ENCODE assay signal across 8 mouse cellular contexts in genomic region chr3:58577506-58578050, GRCm38 (mm10). TPM values are rescaled to one million over a fixed set of nuclear protein-coding genes. Genes with fewer than 3 reads are reported as not detected.
DNase-seq lines count a peak whose midpoint lies in the region; ATAC-seq lines count a peak whose summit lies in the region.

No protein-coding gene starts in this region.

- H3K9ac ChIP-seq in hindbrain, embryonic 12.5 days: peak overlapping the region; percentile 99
- peak overlapping the region; percentile 99 for H3K9ac ChIP-seq in midbrain, embryonic 15.5 days

- 19% methylated on average over 8 of the region's 8 CpGs for WGBS in hindbrain, embryonic 12.5 days
- WGBS in midbrain, embryonic 15.5 days: 18% methylated on average over 8 of the region's 8 CpGs

- no peak overlapping the region for H3K27ac ChIP-seq in hindbrain, embryonic 12.5 days
- H3K27ac ChIP-seq in midbrain, embryonic 15.5 days: peak overlapping the region; percentile 99

- H3K9me3 ChIP-seq in hindbrain, embryonic 12.5 days (replicated peaks): no peaks in the 10 kb centered on the region
- H3K9me3 ChIP-seq in midbrain, embryonic 15.5 days: no peaks in the 10 kb centered on the region

- peak; percentile 67 for DNase-seq in kidney, adult 9 months
- DNase-seq in kidney, postnatal 4 days: no peak
- DNase-seq in adipocyte (ENCODE audit: low spot score): peak; percentile 58
- DNase-seq in right cerebral cortex, postnatal 10 days (ENCODE audit: low spot score in 2 of 2): no peak
- DNase-seq in left cerebral cortex, postnatal 36 days (ENCODE audit: low spot score in 2 of 2): no peak
- no peak for DNase-seq in adrenal gland, adult 18-20 months (ENCODE audit: low spot score in 2 of 2)

- intact Hi-C loops in left cerebral cortex, postnatal 36 days (cut with DNase I): loop anchor here (2.0 to 10.0 kb wide), 4 partner anchors 53 to 210 kb away; partner anchors contain the start of genes Eif2a, Serp1, Siah2 and Tsc22d2

- peak overlapping the region; percentile 99 for H3K4me3 ChIP-seq in hindbrain, embryonic 12.5 days
- peak overlapping the region; percentile 84 for H3K4me3 ChIP-seq in midbrain, embryonic 15.5 days

- no peaks in the 10 kb centered on the region for H3K27me3 ChIP-seq in hindbrain, embryonic 12.5 days
- H3K27me3 ChIP-seq in midbrain, embryonic 15.5 days (replicated peaks): no peaks in the 10 kb centered on the region

- ATAC-seq in hindbrain, embryonic 12.5 days (ENCODE audit: low FRiP score): no peak
- ATAC-seq in midbrain, embryonic 15.5 days (replicated peaks): no peak

- peaks cover 7% of the 10 kb centered on the region for H3K36me3 ChIP-seq in hindbrain, embryonic 12.5 days
- H3K36me3 ChIP-seq in midbrain, embryonic 15.5 days (replicated peaks): no peaks in the 10 kb centered on the region

- H3K4me2 ChIP-seq in hindbrain, embryonic 12.5 days (replicated peaks): peak overlapping the region; percentile 57
- H3K4me2 ChIP-seq in midbrain, embryonic 15.5 days: peak overlapping the region; percentile 55

- peaks cover 9% of the 10 kb centered on the region for H3K4me1 ChIP-seq in hindbrain, embryonic 12.5 days
- H3K4me1 ChIP-seq in midbrain, embryonic 15.5 days: peaks cover 25% of the 10 kb centered on the region

RNA-seq across cellular contexts. Expression of gene Selenot, which starts 1.1 kb away (rescaled TPM):
- 21.3 and 21.8 TPM in 2 replicates for polyA plus RNA-seq in hindbrain, embryonic 12.5 days (2016; fragmentation: Nextera tagmentation; extraction: Ambion mirVana)
- polyA plus RNA-seq in midbrain, embryonic 15.5 days (2015; fragmentation: Nextera tagmentation; extraction: Ambion mirVana): 20.7 and 22.4 TPM in 2 replicates
- total RNA-seq in left cerebral cortex, postnatal 36 days (2021): 100 to 1,000 TPM; 138 to 142 TPM
- 100 to 1,000 TPM; 131 to 148 TPM for total RNA-seq in adrenal gland, adult 18-20 months (2021)

RNA-seq across cellular contexts. Expression of gene Serp1, which starts 51.9 kb away (rescaled TPM):
- 123 and 134 TPM in 2 replicates for polyA plus RNA-seq in hindbrain, embryonic 12.5 days (2016; fragmentation: Nextera tagmentation; extraction: Ambion mirVana)
- 52.3 and 53.8 TPM in 2 replicates for polyA plus RNA-seq in midbrain, embryonic 15.5 days (2015; fragmentation: Nextera tagmentation; extraction: Ambion mirVana)
- 10 to 100 TPM; 20.8 to 22.4 TPM for total RNA-seq in left cerebral cortex, postnatal 36 days (2021)
- total RNA-seq in adrenal gland, adult 18-20 months (2021): 100 to 1,000 TPM in 1 of 2 experiments, 10 to 100 TPM in 1; 89.9 to 124 TPM

RNA-seq across cellular contexts. Expression of gene Eif2a, which starts 52.0 kb away (rescaled TPM):
- 47.2 and 55.2 TPM in 2 replicates for polyA plus RNA-seq in hindbrain, embryonic 12.5 days (2016; fragmentation: Nextera tagmentation; extraction: Ambion mirVana)
- 33.5 and 34.6 TPM in 2 replicates for polyA plus RNA-seq in midbrain, embryonic 15.5 days (2015; fragmentation: Nextera tagmentation; extraction: Ambion mirVana)
- total RNA-seq in left cerebral cortex, postnatal 36 days (2021): 10 to 100 TPM; 42.5 to 45.7 TPM
- 10 to 100 TPM; 42.2 to 50.8 TPM for total RNA-seq in adrenal gland, adult 18-20 months (2021)

RNA-seq across cellular contexts. Expression of gene Erich6, which starts 59.4 kb away (rescaled TPM):
- polyA plus RNA-seq in hindbrain, embryonic 12.5 days (2016; fragmentation: Nextera tagmentation; extraction: Ambion mirVana): 0.10 and 0.15 TPM in 2 replicates
- 0.29 and 0.30 TPM in 2 replicates for polyA plus RNA-seq in midbrain, embryonic 15.5 days (2015; fragmentation: Nextera tagmentation; extraction: Ambion mirVana)
- total RNA-seq in left cerebral cortex, postnatal 36 days (2021): 1 to 10 TPM in 1 of 2 experiments, under 1 TPM in 1; 0.89 to 1.9 TPM
- total RNA-seq in adrenal gland, adult 18-20 months (2021): under 1 TPM in 1 of 2 experiments, not detected in 1; 0.48 TPM

Comparison
In these comparisons a context has a peak if more than half of its experiments do, and no peak if none do; other contexts are left out.
1. DNase-seq: peak in kidney, adult 9 months (single experiment) and adipocyte (single experiment); none in kidney, postnatal 4 days (0 of 2), right cerebral cortex, postnatal 10 days (0 of 2), left cerebral cortex, postnatal 36 days (0 of 2) and adrenal gland, adult 18-20 months (0 of 2).